Mouse (Mus musculus) embryonic facial prominence, embryonic 10.5 days (tissue): ENCODE measurements around the gene Churc1. TPM values are rescaled to one million over a fixed set of nuclear protein-coding genes. Genes with fewer than 3 reads are reported as not detected.

ENCODE experiments used
- DNase-seq: peaks from one replicate; pipeline ENCODE4 v3.0.0-alpha.2; 2017; ENCODE audit warnings: low spot score
- H3K27ac ChIP-seq: fragments of 300-500 bp; sonication (generic); replicated peaks from 2 replicates; pipeline ENCODE4 v1.5.1; 2016; ENCODE audit warnings: mild to moderate bottlenecking
- H3K27me3 ChIP-seq: fragments of 300-500 bp; sonication (generic); replicated peaks from 2 replicates; pipeline ENCODE4 v1.6.1; 2016; ENCODE audit warnings: low read depth, mild to moderate bottlenecking; ENCODE audit not compliant: poor library complexity, severe bottlenecking
- H3K36me3 ChIP-seq: fragments of 300-500 bp; sonication (generic); replicated peaks from 2 replicates; pipeline ENCODE4 v1.6.1; 2016; ENCODE audit warnings: mild to moderate bottlenecking, moderate library complexity
- H3K4me1 ChIP-seq: fragments of 300-500 bp; sonication (generic); 2 replicates; pipeline ENCODE4 v1.6.1; 2016
- H3K4me3 ChIP-seq: fragments of 300-500 bp; sonication (generic); 2 replicates; pipeline ENCODE4 v1.5.1; 2016; ENCODE audit warnings: mild to moderate bottlenecking, moderate library complexity
- H3K9me3 ChIP-seq: fragments of 300-500 bp; sonication (generic); 2 replicates; pipeline ENCODE4 v1.6.1; 2016; ENCODE audit warnings: mild to moderate bottlenecking
- WGBS: fragments of 180-500 bp; shearing (Covaris S2); methylation state at CpG from one replicate; pipeline ENCODE4 v1.1.7; 2016; 5-methylcytosine and 5-hydroxymethylcytosine counted together
- polyA plus RNA-seq: library from polyadenylated mRNA; unstranded; fragments of >200 nt; fragmentation: Nextera tagmentation; extraction: Ambion mirVana; gene quantifications from 2 replicates; pipeline ENCODE4 v1.2.1, GENCODE M21; 2016

Churc1 gene
- polyA plus RNA-seq: 97.1 and 101 TPM in 2 replicates

DNA sequence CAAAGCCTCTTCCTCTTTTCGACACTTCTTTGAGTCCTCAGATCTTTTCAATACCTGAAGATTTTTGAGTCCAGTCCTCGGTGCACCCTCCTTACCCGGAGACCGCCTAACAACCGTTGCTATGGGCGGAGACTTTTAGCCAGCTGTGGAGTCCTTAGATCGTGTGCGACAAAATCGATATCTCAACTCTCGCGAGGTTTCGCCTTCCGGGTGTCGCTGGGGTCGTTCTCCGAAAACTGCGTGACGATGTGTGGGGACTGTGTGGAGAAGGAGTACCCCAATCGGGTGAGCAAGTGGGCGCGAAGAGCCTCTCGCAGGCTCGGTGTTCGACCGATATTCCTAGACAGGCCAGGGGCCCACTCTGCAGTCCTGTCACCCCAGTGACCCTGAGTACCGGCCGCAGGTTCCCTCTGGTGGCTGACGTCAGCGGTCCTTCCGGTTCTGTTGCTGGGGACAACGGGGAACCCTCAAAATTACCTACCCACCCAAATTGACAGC lies at the start of gene Churc1, which contains the start of gene Fntb:
Gene Churc1 (plus strand): TSS at position 185 of the 498 bp plus-strand sequence.
Gene Fntb (plus strand): TSS at position 236 of the 498 bp plus-strand sequence.
- peak; percentile 92 for DNase-seq
- no peaks in the 10 kb centered on the region for H3K27me3 ChIP-seq
- peaks cover 8% of the 10 kb centered on the region for H3K4me1 ChIP-seq
- WGBS: under 1% methylated on average over 31 of the region's 31 CpGs
- H3K4me3 ChIP-seq: peak within 1 kb of the TSS; percentile 74
- H3K36me3 ChIP-seq: no peaks in the 10 kb centered on the region
- H3K9me3 ChIP-seq: no peaks in the 10 kb centered on the region
- H3K27ac ChIP-seq: peak within 1 kb of the TSS; percentile 92

DNA sequence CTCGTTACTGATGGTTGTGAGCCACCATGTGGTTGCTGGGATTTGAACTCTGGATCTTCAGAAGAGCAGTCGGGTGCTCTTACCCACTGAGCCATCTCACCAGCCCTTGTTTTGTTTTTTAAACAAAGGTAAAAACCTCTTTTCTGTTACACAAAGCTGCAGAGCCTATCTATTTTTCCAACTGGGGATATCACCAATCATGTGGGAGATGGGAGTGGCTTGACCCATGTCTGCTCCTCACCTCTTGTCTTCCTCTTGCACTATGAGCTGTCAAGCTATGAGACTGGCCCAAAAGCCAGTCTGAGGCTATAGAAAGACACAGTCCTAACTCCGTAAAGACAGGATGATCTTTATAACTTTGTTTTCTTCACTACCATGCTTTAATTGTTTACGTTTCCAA lies 47.0 kb upstream of the Churc1 start:
- Histone ChIP-seq H3K27me3 (peaks cover 13% of the 10 kb centered on the region), H3K36me3 (no peaks in the 10 kb centered on the region), H3K4me3 (no peak overlapping the region), H3K9me3 (no peaks in the 10 kb centered on the region), H3K4me1 (no peaks in the 10 kb centered on the region), H3K27ac (no peak overlapping the region)
- no peak for DNase-seq
- WGBS: 82% methylated on average over 4 of the region's 4 CpGs

DNA sequence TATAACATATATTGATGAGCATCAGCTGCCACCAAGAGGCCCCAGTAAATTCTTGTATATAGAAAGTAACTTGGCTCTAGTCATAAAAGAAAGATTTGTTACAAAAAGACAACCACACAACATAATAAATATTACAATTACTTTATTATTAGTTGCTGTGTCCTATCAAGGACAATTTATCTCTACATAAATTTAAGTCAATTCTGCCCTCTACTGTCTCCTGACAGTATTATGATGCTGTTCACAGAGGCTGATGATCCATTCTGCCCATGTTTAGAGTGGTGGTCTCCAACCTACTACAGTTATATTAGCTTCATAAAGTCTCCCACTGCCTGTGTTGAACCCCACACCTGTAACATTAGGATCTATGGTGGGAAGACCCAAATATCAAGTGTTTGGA lies 44.8 kb upstream of the Churc1 start:
- no peaks in the 10 kb centered on the region for H3K4me1 ChIP-seq
- no peak overlapping the region for H3K27ac ChIP-seq
- no peak overlapping the region for H3K4me3 ChIP-seq
- no peaks in the 10 kb centered on the region for H3K36me3 ChIP-seq
- H3K9me3 ChIP-seq: no peaks in the 10 kb centered on the region
- DNase-seq: no peak
- no peaks in the 10 kb centered on the region for H3K27me3 ChIP-seq

DNA sequence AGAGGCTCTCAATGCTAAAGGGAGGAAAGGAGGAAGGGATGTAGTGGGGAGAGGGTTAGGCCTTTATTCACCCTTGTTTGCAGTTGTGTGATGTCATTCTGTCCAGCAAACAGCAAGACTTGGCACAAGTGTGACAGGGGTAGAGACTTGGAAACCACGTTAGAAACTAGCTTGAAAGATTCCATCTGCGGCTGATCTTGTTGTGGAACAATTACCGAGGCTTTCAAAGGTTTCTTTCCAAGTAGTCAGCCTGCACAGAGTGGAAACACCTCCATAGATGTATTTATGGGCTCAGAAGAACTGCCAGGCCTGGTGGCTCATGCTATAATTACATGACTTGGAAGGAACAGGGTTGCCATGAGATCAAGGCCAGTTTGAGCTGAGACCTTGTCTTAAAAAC lies 43.3 kb upstream of the Churc1 start:
- H3K9me3 ChIP-seq: no peaks in the 10 kb centered on the region
- no peak overlapping the region for H3K27ac ChIP-seq
- H3K4me3 ChIP-seq: no peak overlapping the region
- no peaks in the 10 kb centered on the region for H3K27me3 ChIP-seq
- no peaks in the 10 kb centered on the region for H3K36me3 ChIP-seq
- no peaks in the 10 kb centered on the region for H3K4me1 ChIP-seq
- WGBS: 83% methylated on average over 3 of the region's 3 CpGs
- DNase-seq: no peak

DNA sequence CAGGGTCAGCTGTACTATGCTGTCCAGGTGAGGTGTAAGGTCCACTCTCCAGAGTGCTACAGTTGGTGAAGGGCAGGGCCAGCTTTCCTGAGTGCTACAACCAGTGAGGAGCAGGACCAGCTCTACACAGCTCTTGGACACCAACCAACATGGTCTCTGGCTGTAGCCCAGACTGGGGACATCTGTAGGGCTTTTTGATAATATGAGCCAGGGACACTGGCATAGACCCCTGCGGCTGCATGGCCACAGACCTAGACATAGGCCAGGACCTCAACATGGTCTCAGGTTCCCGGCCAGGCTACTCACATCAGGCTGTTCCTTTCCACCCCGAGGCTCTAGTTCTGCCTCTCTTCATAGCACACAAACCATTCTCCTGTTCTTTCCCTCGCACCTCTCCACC lies 37.4 kb upstream of the Churc1 start:
- Histone ChIP-seq H3K4me1 (no peaks in the 10 kb centered on the region), H3K27ac (no peak overlapping the region), H3K36me3 (no peaks in the 10 kb centered on the region), H3K9me3 (peaks cover 6% of the 10 kb centered on the region; the same call in 1 of the 2 replicates), H3K4me3 (no peak overlapping the region), H3K27me3 (no peaks in the 10 kb centered on the region)
- WGBS: 88% methylated on average over 4 of the region's 4 CpGs
- no peak for DNase-seq

DNA sequence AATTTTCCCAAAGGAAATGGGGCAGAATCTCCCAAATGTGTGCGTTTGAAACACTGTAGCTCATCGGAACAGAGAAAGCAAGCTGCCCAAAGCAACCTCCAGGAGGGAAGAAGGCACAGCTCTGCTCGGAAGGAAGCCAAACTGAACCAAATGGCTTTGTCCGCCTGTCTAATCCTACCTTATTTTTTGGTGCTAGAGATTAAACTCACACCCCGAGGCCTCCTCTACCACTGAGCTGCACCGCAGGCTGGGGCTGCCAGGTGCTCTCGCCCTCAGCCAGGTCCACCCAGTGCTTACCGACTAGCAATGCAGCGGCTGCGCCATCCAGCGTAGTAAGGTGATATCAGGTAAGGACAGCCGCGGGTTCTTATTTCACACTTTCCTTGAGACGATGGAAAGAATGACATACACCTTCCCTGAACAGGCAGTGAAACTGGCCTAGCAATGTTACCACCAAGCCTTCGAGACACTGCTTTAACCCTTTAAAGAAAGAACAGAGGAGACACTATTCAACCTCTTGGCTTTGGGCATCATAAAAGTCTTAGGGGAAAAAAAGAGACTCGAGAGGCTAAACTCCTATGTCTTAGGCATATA lies 14.4 kb upstream of the Churc1 start:
- Histone ChIP-seq H3K36me3 (no peaks in the 10 kb centered on the region), H3K4me3 (no peak overlapping the region), H3K27ac (no peak overlapping the region), H3K27me3 (0 out of 2 replicates have a peak, but pooled peaks cover 4% of the 10 kb centered on the region), H3K9me3 (peaks cover 4% of the 10 kb centered on the region; the same call in 1 of the 2 replicates), H3K4me1 (no peaks in the 10 kb centered on the region)
- no peak for DNase-seq
- WGBS: 73% methylated on average over 16 of the region's 16 CpGs

DNA sequence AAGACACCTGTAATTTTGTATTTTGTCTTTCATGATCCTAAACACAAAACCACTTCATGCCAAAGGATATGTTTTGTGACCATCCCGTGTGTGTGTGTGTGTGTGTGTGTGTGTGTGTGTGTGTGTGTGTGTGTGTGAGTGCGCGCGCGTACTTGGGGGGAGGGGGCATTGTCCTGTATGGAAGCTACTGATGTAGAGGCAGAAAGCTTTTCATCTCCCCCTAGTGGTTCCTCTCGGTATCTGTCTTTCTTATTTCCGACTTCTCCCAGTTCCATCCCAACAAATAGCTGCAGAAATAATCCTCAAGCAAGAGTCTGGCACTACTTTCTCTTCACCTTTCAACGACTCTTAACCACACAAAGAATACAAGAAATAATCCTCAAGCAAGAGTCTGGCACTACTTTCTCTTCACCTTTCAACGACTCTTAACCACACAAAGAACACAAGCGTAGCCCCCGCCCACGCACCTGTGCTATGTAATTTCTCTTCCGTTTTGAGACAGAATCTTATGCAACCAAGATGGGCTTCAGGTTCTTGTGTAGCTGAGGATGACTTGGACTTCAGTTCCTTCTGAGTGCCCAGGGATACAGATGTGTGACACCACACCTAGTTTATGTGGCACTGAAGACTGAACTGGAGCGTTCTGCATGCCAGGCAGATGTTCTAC lies 12.6 kb upstream of the Churc1 start:
- H3K9me3 ChIP-seq: peaks cover 4% of the 10 kb centered on the region; the same call in 1 of the 2 replicates
- DNase-seq: peak; percentile 67
- H3K4me1 ChIP-seq: no peaks in the 10 kb centered on the region
- WGBS: 43% methylated on average over 14 of the region's 14 CpGs
- H3K4me3 ChIP-seq: no peak overlapping the region
- 0 out of 2 replicates have a peak, but pooled peaks cover 4% of the 10 kb centered on the region for H3K27me3 ChIP-seq
- no peaks in the 10 kb centered on the region for H3K36me3 ChIP-seq
- no peak overlapping the region for H3K27ac ChIP-seq

DNA sequence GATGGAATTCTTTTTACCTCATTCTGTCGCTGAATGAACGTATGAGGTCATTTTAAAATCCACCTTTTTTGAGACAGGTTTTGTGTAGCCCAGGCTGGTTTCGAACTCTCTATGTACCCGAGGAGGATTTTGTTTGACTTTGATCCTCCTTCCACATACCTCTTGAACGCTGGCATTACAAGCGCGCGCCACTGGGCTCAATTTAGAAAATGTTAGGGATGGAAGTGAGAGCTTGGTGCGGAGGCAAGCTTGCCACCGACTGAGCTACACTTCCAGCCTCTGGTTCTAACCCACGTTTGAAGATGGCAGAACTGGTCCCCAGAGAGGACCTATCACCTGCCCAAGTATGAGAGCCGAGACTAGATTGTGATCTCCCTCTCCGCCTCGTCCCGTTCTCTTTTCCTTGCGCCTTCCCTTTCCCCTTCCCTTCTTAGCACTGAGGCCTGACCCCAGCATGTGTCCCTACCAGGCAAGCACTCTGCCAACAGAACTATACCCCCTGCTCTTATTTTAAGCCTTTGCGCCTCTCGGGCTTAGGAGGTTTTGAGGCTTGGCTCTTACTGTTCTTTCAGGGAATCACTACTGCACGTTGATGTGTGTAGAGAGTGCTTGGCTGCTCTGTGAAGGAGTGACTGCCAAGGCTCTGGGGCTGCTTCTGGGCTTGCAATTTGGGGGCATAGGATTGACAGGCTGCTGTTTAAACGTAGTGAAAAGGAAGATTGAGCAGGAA lies 728 bp downstream of the Churc1 start:
- 32% methylated on average over 20 of the region's 20 CpGs for WGBS
- peak; percentile 38 for DNase-seq

DNA sequence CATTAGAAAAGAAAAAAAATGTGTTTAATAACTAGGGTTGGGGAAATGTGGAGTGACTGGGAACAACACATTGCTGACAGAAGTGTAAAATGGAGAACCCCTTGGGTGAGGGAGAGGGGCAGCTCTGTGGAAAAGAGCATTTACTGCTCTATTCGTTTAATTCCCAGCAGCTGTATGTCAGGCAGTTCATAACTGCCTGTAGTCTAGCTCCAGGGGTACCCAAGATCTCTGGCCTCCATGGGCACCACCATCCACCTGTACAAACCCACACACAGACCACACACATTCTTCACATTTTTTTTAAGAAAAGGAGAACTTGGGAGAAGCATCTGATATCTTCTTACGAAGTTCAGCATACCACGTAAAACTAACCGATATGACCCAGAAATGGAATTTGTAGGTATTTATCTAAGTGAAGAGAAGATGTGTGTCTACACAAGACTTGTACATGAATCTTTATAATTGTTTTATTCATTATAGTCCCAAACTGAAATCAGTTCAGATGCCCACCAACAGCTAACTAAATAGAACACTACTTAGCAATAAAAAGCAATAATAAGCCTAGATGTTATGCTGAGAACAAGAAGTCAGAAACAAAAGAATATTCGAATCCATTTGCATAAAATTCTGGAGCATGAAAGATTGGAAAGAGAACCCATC lies 5.6 kb downstream of the Churc1 start:
- Histone ChIP-seq H3K4me1 (peaks cover 11% of the 10 kb centered on the region), H3K9me3 (no peaks in the 10 kb centered on the region), H3K36me3 (no peaks in the 10 kb centered on the region), H3K27me3 (no peaks in the 10 kb centered on the region), H3K27ac (no peak overlapping the region), H3K4me3 (no peak overlapping the region)
- DNase-seq: no peak
- WGBS: 89% methylated on average over 5 of the region's 5 CpGs

More for the DNA sequence above, 728 bp downstream of the Churc1 start:
- H3K27me3 ChIP-seq: no peaks in the 10 kb centered on the region
- H3K27ac ChIP-seq: peak overlapping the region; percentile 92
- no peaks in the 10 kb centered on the region for H3K36me3 ChIP-seq
- peak overlapping the region; percentile 74 for H3K4me3 ChIP-seq
- no peaks in the 10 kb centered on the region for H3K9me3 ChIP-seq
- peaks cover 8% of the 10 kb centered on the region for H3K4me1 ChIP-seq

DNA sequence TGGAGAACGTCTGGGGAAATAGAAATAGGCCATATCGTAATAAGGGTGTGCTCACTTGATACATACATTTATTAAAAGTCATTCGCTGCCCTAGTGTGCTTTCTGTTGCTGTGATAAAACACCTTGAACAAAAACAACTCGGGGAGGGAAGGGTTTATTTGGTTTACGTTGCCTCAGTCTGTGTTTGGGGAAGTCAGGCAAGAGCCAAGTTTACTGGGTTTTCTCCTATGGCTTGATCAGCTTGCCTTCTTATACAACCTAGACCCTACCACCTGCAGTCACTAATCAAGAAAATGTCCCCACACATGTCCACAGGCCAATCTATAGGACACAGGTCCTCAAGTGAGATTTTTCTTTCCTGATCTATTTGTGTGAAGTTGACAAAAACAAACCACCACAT lies 6.2 kb downstream of the Churc1 start:
- DNase-seq: no peak
- peaks cover 5% of the 10 kb centered on the region; the same call in 1 of the 2 replicates for H3K4me1 ChIP-seq
- H3K9me3 ChIP-seq: no peaks in the 10 kb centered on the region
- H3K27ac ChIP-seq: no peak overlapping the region
- no peak overlapping the region for H3K4me3 ChIP-seq
- 89% methylated on average over 5 of the region's 5 CpGs for whole genome bisulfite sequencing
- no peaks in the 10 kb centered on the region for H3K36me3 ChIP-seq
- H3K27me3 ChIP-seq: no peaks in the 10 kb centered on the region

DNA sequence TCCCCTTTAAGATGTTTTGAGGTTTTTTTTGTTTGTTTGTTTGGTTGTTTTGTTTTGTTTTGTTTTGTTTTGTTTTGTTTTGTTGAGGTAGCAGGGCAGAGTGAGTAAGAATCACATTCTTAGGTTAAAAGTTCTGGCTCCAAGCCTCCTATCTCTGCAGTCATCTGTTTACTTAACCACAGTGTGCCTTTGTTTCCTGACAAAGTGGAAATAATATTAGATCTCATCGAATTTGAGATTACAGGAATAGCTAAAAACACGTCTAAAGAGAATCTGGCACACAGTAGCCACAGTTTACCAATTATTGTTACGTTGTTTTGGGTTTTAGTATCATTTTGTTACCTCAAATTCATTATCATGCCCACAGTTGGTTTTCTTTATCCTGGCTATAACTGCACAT lies 9.3 kb downstream of the Churc1 start:
- no peak for DNase-seq
- no peak overlapping the region for H3K27ac ChIP-seq
- no peaks in the 10 kb centered on the region for H3K27me3 ChIP-seq
- H3K36me3 ChIP-seq: no peaks in the 10 kb centered on the region; the same call in 1 of the 2 replicates
- peaks cover 4% of the 10 kb centered on the region; the same call in 1 of the 2 replicates for H3K4me1 ChIP-seq
- H3K9me3 ChIP-seq: no peaks in the 10 kb centered on the region
- no peak overlapping the region for H3K4me3 ChIP-seq
- 85% methylated on average over 3 of the region's 3 CpGs for WGBS

DNA sequence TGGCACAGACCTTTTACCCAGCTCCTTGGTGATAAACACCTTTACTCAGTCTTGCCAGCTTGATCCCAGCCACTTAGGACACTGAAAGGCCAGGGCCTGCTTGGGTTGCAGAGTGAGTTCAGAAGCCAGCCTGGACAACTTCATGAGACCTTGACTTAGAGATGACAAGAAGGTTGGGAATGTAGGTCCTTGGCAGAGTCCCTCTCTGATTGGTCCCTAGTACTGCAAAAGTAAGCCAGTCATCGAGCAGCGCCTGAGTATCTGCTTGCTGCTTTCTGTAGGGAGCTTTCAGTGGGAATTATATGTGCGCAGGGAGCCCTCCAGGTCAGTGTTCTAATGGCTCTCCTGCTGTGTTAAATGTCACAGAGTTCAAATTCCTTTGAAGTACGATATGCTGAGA lies 9.8 kb downstream of the Churc1 start:
- H3K36me3 ChIP-seq: no peaks in the 10 kb centered on the region; the same call in 1 of the 2 replicates
- no peaks in the 10 kb centered on the region for H3K27me3 ChIP-seq
- DNase-seq: no peak

More for the DNA sequence above, 9.8 kb downstream of the Churc1 start:
- Histone ChIP-seq H3K9me3 (no peaks in the 10 kb centered on the region), H3K4me3 (no peak overlapping the region), H3K27ac (no peak overlapping the region), H3K4me1 (peaks cover 4% of the 10 kb centered on the region; the same call in 1 of the 2 replicates)
- 57% methylated on average over 4 of the region's 4 CpGs for WGBS
